In the genomic region with DNA sequence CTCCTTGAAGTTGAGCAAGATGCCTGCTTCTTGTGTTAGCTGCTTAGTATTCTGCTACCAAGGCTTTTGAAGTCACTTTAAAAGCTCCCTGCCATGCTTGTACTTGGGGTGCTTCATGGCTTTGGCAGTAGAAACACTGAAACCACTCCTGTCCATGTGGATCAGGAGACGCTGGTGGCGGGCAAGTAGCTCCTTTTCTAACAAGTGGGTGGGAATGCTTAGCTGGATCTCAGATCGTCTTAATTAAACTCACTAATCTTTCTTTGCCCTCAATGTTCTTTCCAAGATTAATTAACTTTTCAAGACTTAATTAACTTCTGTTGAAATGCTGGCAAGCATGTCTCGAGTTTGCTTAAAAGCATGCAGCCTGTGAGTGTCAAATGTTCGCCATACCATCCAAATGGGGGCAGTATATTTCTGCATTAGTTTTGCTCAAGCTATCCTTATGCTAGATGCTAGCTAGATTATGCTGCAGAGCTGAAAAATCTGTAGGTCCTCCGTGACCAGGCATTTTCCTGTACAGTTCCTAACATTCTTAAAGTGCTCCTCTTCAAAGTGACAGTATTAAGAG, we compare ENCODE assay signal across 22 mouse cellular contexts. TPM values are rescaled to one million over a fixed set of nuclear protein-coding genes. Genes with fewer than 3 reads are reported as not detected.
A peak's percentile ranks its signal among the peaks of the same experiment; 100 is the strongest.
DNase-seq lines count a peak whose midpoint lies in the region; ATAC-seq and TF ChIP-seq lines count a peak whose summit lies in the region.
"Had no signal": no experiment of that assay in that cellular context is flagged by ENCODE, and none has a peak within 500 bp of the region (broad histone marks: within the 10 kb centered on the region; RNA-seq: fewer than 3 reads in every experiment).

No protein-coding gene starts in this region.

- no peaks in the 10 kb centered on the region for H3K4me1 ChIP-seq in kidney, adult 2 months (ENCODE audit: control insufficient read depth, insufficient read depth, low read length)
- no peaks in the 10 kb centered on the region for H3K4me1 ChIP-seq in midbrain, embryonic 14.5 days (ENCODE audit: control insufficient read depth, insufficient read depth, low read length)
- H3K4me1 ChIP-seq in midbrain, embryonic 10.5 days: no peaks in the 10 kb centered on the region
- no peaks in the 10 kb centered on the region for H3K4me1 ChIP-seq in cortical plate, adult 2 months (ENCODE audit: control insufficient read depth, insufficient read depth, low read length)
- H3K4me1 ChIP-seq: limb, embryonic 10.5 days; lung, embryonic 15.5 days; neural tube, embryonic 12.5 days; stomach, embryonic 15.5 days had no signal

- WGBS in kidney, adult 2 months: 37% methylated on average over 6 of the region's 6 CpGs
- 64% methylated on average over 6 of the region's 6 CpGs for WGBS in midbrain, embryonic 14.5 days
- 72% methylated on average over 6 of the region's 6 CpGs for WGBS in midbrain, embryonic 10.5 days

- TF ChIP-seq CTCF in kidney, adult 2 months (conservative IDR thresholded peaks at IDR 0.05; ENCODE audit: insufficient read depth, insufficient read length, low read depth, low read length): no peak
- TF ChIP-seq CTCF in cortical plate, adult 2 months (IDR thresholded peaks at IDR 0.05; ENCODE audit: extremely low read depth, insufficient read depth, low read length): peak; percentile 28; the same call in 1 of the 2 replicates

- no peak for TF ChIP-seq POLR2A in kidney, adult 2 months (IDR thresholded peaks at IDR 0.05; ENCODE audit: low read depth, low read length)
- no peak for TF ChIP-seq POLR2A in cortical plate, adult 2 months (IDR thresholded peaks at IDR 0.05; ENCODE audit: extremely low read depth, insufficient read depth, low read length)

- no peak overlapping the region for H3K9ac ChIP-seq in midbrain, embryonic 14.5 days (replicated peaks; ENCODE audit: low read length)
- H3K9ac ChIP-seq: lung, embryonic 15.5 days; neural tube, embryonic 12.5 days; stomach, embryonic 15.5 days had no signal

- DNase-seq in heart, adult 11 months: peak; percentile 14
- DNase-seq in heart, adult 8-10 months (ENCODE audit: low spot score): no peak
- DNase-seq in kidney, adult 2 months: peak; percentile 31
- no peak for DNase-seq in kidney, postnatal 4 days
- peak; percentile 38 for DNase-seq in midbrain, embryonic 14.5 days
- no peak for DNase-seq in midbrain, embryonic 10.5 days (ENCODE audit: low spot score)
- no peak for DNase-seq in urinary bladder, adult 2 months (ENCODE audit: low spot score)
- DNase-seq: adrenal gland, postnatal 36 days; cerebellum, adult 9-11 months; gastrocnemius, postnatal 10 days; heart, postnatal 10 days; right cerebral cortex, postnatal 14 days; thymus, postnatal 14 days had no signal

- no peaks in the 10 kb centered on the region for H3K27me3 ChIP-seq in kidney, adult 2 months (replicated peaks; ENCODE audit: control insufficient read depth, insufficient read depth, low read length)
- H3K27me3 ChIP-seq in midbrain, embryonic 14.5 days (ENCODE audit: control insufficient read depth, insufficient read depth, low read length): no peaks in the 10 kb centered on the region
- H3K27me3 ChIP-seq in midbrain, embryonic 10.5 days (ENCODE audit: low read depth, poor library complexity, severe bottlenecking): peaks cover 6% of the 10 kb centered on the region; the same call in 1 of the 2 replicates
- H3K27me3 ChIP-seq: lung, embryonic 15.5 days; neural tube, embryonic 12.5 days; stomach, embryonic 15.5 days had no signal

- no peak overlapping the region for H3K27ac ChIP-seq in kidney, adult 2 months (ENCODE audit: insufficient read depth, low read depth, low read length)
- H3K27ac ChIP-seq in midbrain, embryonic 14.5 days (replicated peaks; ENCODE audit: low read depth, low read length): no peak overlapping the region
- no peak overlapping the region for H3K27ac ChIP-seq in midbrain, embryonic 10.5 days (replicated peaks)
- H3K27ac ChIP-seq in cortical plate, adult 2 months (ENCODE audit: insufficient read depth, low read length): no peak overlapping the region
- H3K27ac ChIP-seq: limb, embryonic 10.5 days; lung, embryonic 15.5 days; neural tube, embryonic 12.5 days; stomach, embryonic 15.5 days had no signal

- no peaks in the 10 kb centered on the region for H3K36me3 ChIP-seq in kidney, adult 2 months (ENCODE audit: control insufficient read depth, insufficient read depth, low read length)
- no peaks in the 10 kb centered on the region for H3K36me3 ChIP-seq in midbrain, embryonic 14.5 days (ENCODE audit: control insufficient read depth, insufficient read depth, low read length)
- no peaks in the 10 kb centered on the region for H3K36me3 ChIP-seq in midbrain, embryonic 10.5 days
- H3K36me3 ChIP-seq: limb, embryonic 10.5 days; lung, embryonic 15.5 days; neural tube, embryonic 12.5 days; stomach, embryonic 15.5 days had no signal

- H3K4me3 ChIP-seq in kidney, adult 2 months (ENCODE audit: insufficient read depth, low read depth, low read length): no peak overlapping the region
- H3K4me3 ChIP-seq in midbrain, embryonic 14.5 days (replicated peaks; ENCODE audit: low read depth, low read length): no peak overlapping the region
- no peak overlapping the region for H3K4me3 ChIP-seq in midbrain, embryonic 10.5 days
- H3K4me3 ChIP-seq in cortical plate, adult 2 months (ENCODE audit: insufficient read depth, low read length): no peak overlapping the region
- H3K4me3 ChIP-seq: limb, embryonic 10.5 days; lung, embryonic 15.5 days; neural tube, embryonic 12.5 days; stomach, embryonic 15.5 days had no signal

- no peaks in the 10 kb centered on the region for H3K9me3 ChIP-seq in midbrain, embryonic 14.5 days (ENCODE audit: control insufficient read depth, low read length)
- H3K9me3 ChIP-seq in midbrain, embryonic 10.5 days (replicated peaks): no peaks in the 10 kb centered on the region
- H3K9me3 ChIP-seq: limb, embryonic 10.5 days; lung, embryonic 15.5 days; neural tube, embryonic 12.5 days; stomach, embryonic 15.5 days had no signal

- no peak overlapping the region for H3K4me2 ChIP-seq in midbrain, embryonic 14.5 days (ENCODE audit: low read length)
- H3K4me2 ChIP-seq: liver, embryonic 11.5 days; lung, embryonic 15.5 days; neural tube, embryonic 12.5 days; stomach, embryonic 15.5 days had no signal

- no peak for ATAC-seq in midbrain, embryonic 14.5 days (ENCODE audit: low FRiP score, low TSS enrichment)
- ATAC-seq: inflammation-experienced regulatory T-cells, adult 6 months; midbrain, embryonic 16.5 days had no signal

RNA-seq across cellular contexts. Expression of a gene that starts 5.9 kb away (rescaled TPM):
- total RNA-seq in heart, adult 8-10 months (2022): 10 to 100 TPM; 19.9 to 23.0 (median 21.4) TPM
- polyA plus RNA-seq in kidney, adult 2 months (2012; rRNA removed): 13.3 and 16.7 TPM in 2 replicates
- polyA plus RNA-seq in midbrain, embryonic 14.5 days (2014; fragmentation: Nextera tagmentation; extraction: Ambion mirVana): 45.4 and 59.8 TPM in 2 replicates
- polyA plus RNA-seq in midbrain, embryonic 10.5 days (2016; fragmentation: Nextera tagmentation; extraction: Ambion mirVana): 38.7 and 41.0 TPM in 2 replicates
- polyA plus RNA-seq in cortical plate, adult 2 months (2012; rRNA removed): 48.3 and 51.2 TPM in 2 replicates
- 28.6 and 31.6 TPM in 2 replicates for polyA plus RNA-seq in urinary bladder, adult 2 months (2012; rRNA removed)

RNA-seq across cellular contexts. Expression of a gene that starts 58.1 kb away (rescaled TPM):
- total RNA-seq in heart, adult 8-10 months (2022): 1 to 10 TPM; 2.4 to 3.6 (median 2.5) TPM
- 1.1 and 1.3 TPM in 2 replicates for polyA plus RNA-seq in kidney, adult 2 months (2012; rRNA removed)
- 0.30 and 0.43 TPM in 2 replicates for polyA plus RNA-seq in midbrain, embryonic 14.5 days (2014; fragmentation: Nextera tagmentation; extraction: Ambion mirVana)
- polyA plus RNA-seq in midbrain, embryonic 10.5 days (2016; fragmentation: Nextera tagmentation; extraction: Ambion mirVana): 0.11 and 0.14 TPM in 2 replicates
- polyA plus RNA-seq in cortical plate, adult 2 months (2012; rRNA removed): 5.3 and 5.7 TPM in 2 replicates
- polyA plus RNA-seq in urinary bladder, adult 2 months (2012; rRNA removed): 7.6 and 10.3 TPM in 2 replicates
- total RNA-seq: megakaryocyte progenitor cell, adult 5-6 weeks had no signal
- polyA plus RNA-seq: inflammation-experienced regulatory T-cells, adult 6 months had no signal

Comparison
In these comparisons a context has a peak if more than half of its experiments do, and no peak if none do; other contexts are left out.
1. DNase-seq: peak in heart, adult 11 months (single experiment), kidney, adult 2 months (single experiment) and midbrain, embryonic 14.5 days (single experiment); none in heart, adult 8-10 months (single experiment), kidney, postnatal 4 days (0 of 2), midbrain, embryonic 10.5 days (single experiment) and urinary bladder, adult 2 months (single experiment).